Mouse (Mus musculus) intestine, postnatal 0 days (tissue): ENCODE data around the gene Mtmr3. TPM values are rescaled to one million over a fixed set of nuclear protein-coding genes. Genes with fewer than 3 reads are reported as not detected.

ENCODE experiments used
- ATAC-seq: fragments of 200-750 bp; cut with Nextera tagmentation; 2 replicates; pipeline ENCODE4 v1.8.0; 2017; ENCODE audit warnings: mild to moderate bottlenecking, moderate TSS enrichment, moderate library complexity
- H3K27ac ChIP-seq: fragments of 300-500 bp; sonication (generic); 2 replicates; pipeline ENCODE4 v1.5.1; 2014; ENCODE audit warnings: mild to moderate bottlenecking, low read depth, low read length, moderate library complexity
- H3K27me3 ChIP-seq: fragments of 300-500 bp; sonication (generic); replicated peaks from 2 replicates; pipeline ENCODE4 v1.6.1; 2014; ENCODE audit warnings: low read length, mixed read lengths; ENCODE audit not compliant: control insufficient read depth, insufficient read depth
- H3K36me3 ChIP-seq: fragments of 300-500 bp; sonication (generic); 2 replicates; pipeline ENCODE4 v1.6.1; 2014; ENCODE audit warnings: mild to moderate bottlenecking, moderate library complexity; ENCODE audit not compliant: control insufficient read depth, insufficient read depth
- H3K4me1 ChIP-seq: fragments of 300-500 bp; sonication (generic); replicated peaks from 2 replicates; pipeline ENCODE4 v1.6.1; 2014; ENCODE audit warnings: antibody characterized with exemption, low read length, mixed read lengths; ENCODE audit not compliant: control insufficient read depth, insufficient read depth
- H3K4me2 ChIP-seq: fragments of 300-500 bp; sonication (generic); replicated peaks from 2 replicates; pipeline ENCODE4 v1.6.1; 2014; ENCODE audit warnings: low read depth, mild to moderate bottlenecking, moderate library complexity
- H3K4me3 ChIP-seq: fragments of 300-500 bp; sonication (generic); 2 replicates; pipeline ENCODE4 v1.5.1; 2014; ENCODE audit warnings: low read depth, low read length
- H3K9ac ChIP-seq: fragments of 300-500 bp; sonication (generic); 2 replicates; pipeline ENCODE4 v1.6.1; 2014; ENCODE audit warnings: mild to moderate bottlenecking, low read depth, low read length
- H3K9me3 ChIP-seq: fragments of 300-500 bp; sonication (generic); 2 replicates; pipeline ENCODE4 v1.6.1; 2016; ENCODE audit warnings: mixed run types; ENCODE audit not compliant: control insufficient read depth
- CTCF ChIP-seq: sonication (generic); IDR thresholded peaks from 2 replicates; pipeline ENCODE4 v1.5.1; 2016; ENCODE audit warnings: low read depth, mild to moderate bottlenecking, control low read depth, antibody characterized with exemption, moderate library complexity
- WGBS: fragments of 180-500 bp; shearing (Covaris S2); extraction: QIAGEN DNeasy Blood & Tissue Kit; methylation state at CpG from one replicate; pipeline ENCODE4 v1.1.7; 2014; 5-methylcytosine and 5-hydroxymethylcytosine counted together
- polyA plus RNA-seq: library from polyadenylated mRNA; unstranded; fragments of >200 nt; fragmentation: Nextera tagmentation; extraction: Ambion mirVana; gene quantifications from 2 replicates; pipeline ENCODE4 v1.2.1, GENCODE M21; 2015

Gene Mtmr3
- polyA plus RNA-seq, 1 experiment from 2014 or later = 9.8 TPM

DNA sequence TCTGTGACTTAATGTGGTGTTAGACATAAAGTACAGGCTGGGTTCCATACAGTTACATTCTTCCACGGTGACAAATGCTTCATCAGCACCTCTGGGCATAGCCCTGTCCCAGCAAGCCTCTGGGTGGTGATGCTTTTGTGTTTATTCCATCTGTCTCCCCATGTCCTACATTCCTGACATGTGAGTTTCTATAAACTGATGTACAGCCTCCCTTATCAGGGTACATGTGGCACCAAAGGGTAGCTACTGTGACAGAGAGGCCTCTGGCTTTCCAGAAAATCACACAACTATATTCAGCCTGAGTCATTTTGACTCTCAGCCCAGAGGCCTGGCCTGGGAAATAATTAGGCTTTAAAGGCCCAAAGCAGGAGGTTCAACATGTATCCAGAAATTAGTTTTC lies 11.9 kb upstream of the Mtmr3 start:
- no peak overlapping the region for H3K9ac ChIP-seq
- 0 out of 2 replicates have a peak, but pooled peaks cover 3% of the 10 kb centered on the region for H3K4me1 ChIP-seq
- no peaks in the 10 kb centered on the region for H3K27me3 ChIP-seq
- H3K4me2 ChIP-seq = no peak overlapping the region
- no peak for ATAC-seq
- TF ChIP-seq CTCF = no peak
- 82% methylated on average over 1 of the region's 1 CpGs for WGBS
- H3K27ac ChIP-seq = no peak overlapping the region
- H3K36me3 ChIP-seq = no peaks in the 10 kb centered on the region
- no peak overlapping the region for H3K4me3 ChIP-seq
- no peaks in the 10 kb centered on the region for H3K9me3 ChIP-seq

DNA sequence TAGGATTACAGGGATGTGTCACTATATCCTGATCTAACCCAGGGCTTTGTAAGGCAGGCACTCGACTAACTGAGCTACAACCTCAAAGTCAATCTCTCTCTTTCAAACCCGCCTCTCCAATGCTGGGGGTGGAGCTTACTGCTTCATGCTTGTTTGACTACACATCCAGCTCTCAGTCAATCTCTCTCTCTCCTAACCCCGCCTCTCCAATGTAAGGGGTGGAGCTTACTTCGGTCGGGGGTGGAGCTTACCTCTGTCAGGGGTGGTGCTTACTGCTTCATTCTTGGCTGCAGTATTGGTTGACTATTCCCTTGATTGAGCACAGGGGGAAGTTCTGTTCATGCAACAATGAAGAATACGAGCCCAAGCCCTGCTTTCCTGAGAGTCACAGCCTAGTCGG lies 10.8 kb upstream of the Mtmr3 start:
- H3K9ac ChIP-seq = no peak overlapping the region
- no peak for TF ChIP-seq CTCF
- no peak overlapping the region for H3K4me3 ChIP-seq
- no peaks in the 10 kb centered on the region for H3K9me3 ChIP-seq
- 0 out of 2 replicates have a peak, but pooled peaks cover 3% of the 10 kb centered on the region for H3K4me1 ChIP-seq
- no peaks in the 10 kb centered on the region for H3K36me3 ChIP-seq
- no peak overlapping the region for H3K4me2 ChIP-seq
- ATAC-seq = no peak
- WGBS = 63% methylated on average over 7 of the region's 7 CpGs
- no peaks in the 10 kb centered on the region for H3K27me3 ChIP-seq
- H3K27ac ChIP-seq = no peak overlapping the region

DNA sequence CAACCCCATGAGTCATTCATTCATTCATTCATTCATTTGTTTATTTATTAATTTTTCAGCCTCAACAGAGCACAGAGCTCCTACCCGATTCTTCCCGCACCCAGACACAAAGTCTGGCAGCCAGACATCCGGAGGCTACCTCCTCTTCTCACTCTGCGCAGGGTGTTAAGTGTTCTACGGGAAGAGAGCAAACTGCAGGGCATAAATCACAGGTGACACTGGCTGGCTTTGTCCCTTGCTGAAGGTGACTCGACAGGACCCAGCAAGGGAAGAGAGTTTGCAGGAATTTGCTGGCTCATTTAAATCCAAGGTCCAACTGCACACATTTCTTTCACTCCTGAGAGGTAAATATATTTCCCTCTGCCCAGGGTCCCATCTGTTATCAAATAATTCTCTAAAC lies 9.8 kb upstream of the Mtmr3 start:
- Histone ChIP-seq H3K4me1 (0 out of 2 replicates have a peak, but pooled peaks cover 3% of the 10 kb centered on the region), H3K9me3 (no peaks in the 10 kb centered on the region), H3K9ac (no peak overlapping the region), H3K4me3 (no peak overlapping the region), H3K36me3 (no peaks in the 10 kb centered on the region), H3K27ac (no peak overlapping the region), H3K27me3 (no peaks in the 10 kb centered on the region), H3K4me2 (no peak overlapping the region)
- WGBS = 11% methylated on average over 6 of the region's 6 CpGs
- ATAC-seq = no peak
- no peak for TF ChIP-seq CTCF

DNA sequence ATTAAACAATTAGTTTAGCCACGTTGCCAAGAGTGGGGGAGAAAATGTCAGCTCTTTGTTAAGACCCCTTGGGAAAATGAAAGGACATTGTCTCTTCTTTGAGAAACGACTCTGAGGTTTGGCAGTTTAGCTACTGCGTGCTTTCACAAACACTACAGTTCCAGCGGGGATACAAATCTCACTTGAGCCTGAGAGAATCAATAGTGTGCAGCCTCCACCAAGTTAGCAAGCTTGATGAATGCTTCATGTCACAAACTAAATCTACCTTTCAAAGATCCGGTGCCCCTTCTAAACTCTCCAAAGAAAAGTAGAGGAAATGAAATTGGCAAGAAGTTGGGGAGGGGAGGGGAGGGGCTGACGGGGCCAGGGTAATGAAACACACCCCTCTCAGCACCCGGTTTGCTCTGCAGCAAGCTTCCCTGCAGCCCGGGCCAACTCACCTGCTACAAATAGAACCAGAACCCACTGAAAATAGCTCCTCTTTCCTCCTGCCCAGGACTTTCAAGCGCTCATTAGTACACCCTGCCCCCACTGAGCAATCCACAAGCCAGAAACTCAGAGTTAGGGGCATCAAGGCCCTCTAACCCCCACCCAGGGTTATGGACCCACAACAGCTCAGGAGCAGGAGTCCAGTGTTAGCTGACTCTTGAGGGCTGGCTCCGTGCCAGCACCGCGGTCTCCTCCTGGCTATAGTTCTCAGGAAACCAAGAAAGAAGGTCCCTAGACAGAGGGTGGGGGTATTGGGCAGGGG lies 8.2 kb upstream of the Mtmr3 start:
- Histone ChIP-seq H3K9me3 (no peaks in the 10 kb centered on the region), H3K9ac (no peak overlapping the region), H3K4me2 (no peak overlapping the region), H3K27me3 (no peaks in the 10 kb centered on the region), H3K4me3 (no peak overlapping the region), H3K27ac (no peak overlapping the region), H3K36me3 (no peaks in the 10 kb centered on the region), H3K4me1 (0 out of 2 replicates have a peak, but pooled peaks cover 3% of the 10 kb centered on the region)
- WGBS = 29% methylated on average over 12 of the region's 12 CpGs
- no peak for TF ChIP-seq CTCF
- ATAC-seq = no peak

DNA sequence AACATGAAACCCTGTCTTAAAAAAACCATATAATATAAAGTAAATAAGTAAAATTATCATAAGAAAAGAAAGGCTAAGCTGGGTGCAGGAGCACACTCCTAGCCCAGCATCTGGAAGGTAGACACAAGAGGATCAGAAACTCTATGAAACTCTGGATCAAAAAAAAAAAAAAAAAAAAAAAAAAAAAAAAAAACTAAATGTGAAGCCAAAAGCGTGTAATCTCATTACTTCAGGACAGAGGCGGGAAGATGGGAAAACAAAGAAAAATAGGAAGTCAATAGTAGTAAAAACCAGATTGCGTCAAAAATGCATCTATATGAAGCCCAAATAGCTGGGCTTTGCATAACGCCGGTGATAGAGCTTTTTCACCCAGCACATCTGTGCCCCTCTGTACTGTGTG lies 7.2 kb upstream of the Mtmr3 start:
- Histone ChIP-seq H3K27ac (no peak overlapping the region), H3K4me1 (0 out of 2 replicates have a peak, but pooled peaks cover 3% of the 10 kb centered on the region), H3K4me2 (no peak overlapping the region), H3K27me3 (no peaks in the 10 kb centered on the region), H3K9ac (no peak overlapping the region), H3K4me3 (no peak overlapping the region), H3K36me3 (no peaks in the 10 kb centered on the region), H3K9me3 (no peaks in the 10 kb centered on the region)
- no peak for ATAC-seq
- whole genome bisulfite sequencing = 86% methylated on average over 5 of the region's 5 CpGs
- no peak for TF ChIP-seq CTCF

DNA sequence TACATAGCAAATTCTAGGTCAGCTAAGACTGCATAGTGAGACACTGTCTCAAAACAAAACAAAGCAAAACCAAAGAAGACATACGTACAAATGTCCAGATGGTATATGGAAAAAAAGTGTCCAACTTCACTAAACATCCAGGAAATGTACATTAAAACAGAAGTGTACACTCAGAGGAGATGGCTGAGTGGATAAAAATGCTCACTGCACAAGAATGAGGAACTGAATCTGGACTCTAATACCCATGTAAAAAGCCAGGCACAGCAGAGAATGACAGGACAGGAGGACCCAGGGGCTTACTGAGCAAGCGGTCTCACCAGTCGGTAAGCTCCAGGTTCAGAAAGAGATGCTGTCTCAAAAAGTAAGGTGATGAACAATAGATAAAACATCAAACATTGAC lies 5.3 kb upstream of the Mtmr3 start:
- Histone ChIP-seq H3K27ac (no peak overlapping the region), H3K27me3 (no peaks in the 10 kb centered on the region), H3K9me3 (no peaks in the 10 kb centered on the region), H3K4me2 (no peak overlapping the region), H3K9ac (no peak overlapping the region), H3K36me3 (no peaks in the 10 kb centered on the region), H3K4me3 (no peak overlapping the region), H3K4me1 (0 out of 2 replicates have a peak, but pooled peaks cover 3% of the 10 kb centered on the region)
- 83% methylated on average over 3 of the region's 3 CpGs for WGBS
- TF ChIP-seq CTCF = no peak
- no peak for ATAC-seq
